Mouse (Mus musculus) forebrain, embryonic 14.5 days (tissue): ENCODE data around the gene Erc1. TPM values are rescaled to one million over a fixed set of nuclear protein-coding genes. Genes with fewer than 3 reads are reported as not detected.
A peak's percentile ranks its signal among the peaks of the same experiment; 100 is the strongest.

Source experiments
- ATAC-seq: fragments of 200-750 bp; cut with Nextera tagmentation; 2 replicates; pipeline ENCODE4 v1.8.0; 2017; ENCODE audit warnings: mild to moderate bottlenecking, moderate library complexity
- DNase-seq: peaks from one replicate; pipeline ENCODE4 v3.0.0-alpha.2; 2015; ENCODE audit warnings: low spot score
- H3K27ac ChIP-seq: fragments of 300-500 bp; sonication (generic); 2 replicates; pipeline ENCODE4 v1.5.1; 2014; ENCODE audit warnings: low read depth, mild to moderate bottlenecking, control low read depth, low read length, moderate library complexity
- H3K27me3 ChIP-seq: fragments of 300-500 bp; sonication (generic); replicated peaks from 2 replicates; pipeline ENCODE4 v1.6.1; 2014; ENCODE audit warnings: low read length, control low read depth, mixed read lengths; ENCODE audit not compliant: control insufficient read depth, insufficient read depth
- H3K36me3 ChIP-seq: fragments of 300-500 bp; sonication (generic); 2 replicates; pipeline ENCODE4 v1.6.1; 2014; ENCODE audit warnings: low read length, control low read depth; ENCODE audit not compliant: control insufficient read depth, insufficient read depth
- H3K4me1 ChIP-seq: fragments of 300-500 bp; sonication (generic); 2 replicates; pipeline ENCODE4 v1.6.1; 2014; ENCODE audit warnings: antibody characterized with exemption, low read length, control low read depth; ENCODE audit not compliant: control insufficient read depth, insufficient read depth
- H3K4me2 ChIP-seq: fragments of 300-500 bp; sonication (generic); 2 replicates; pipeline ENCODE4 v1.6.1; 2014; ENCODE audit warnings: mild to moderate bottlenecking, control low read depth, low read length
- H3K4me3 ChIP-seq: fragments of 300-500 bp; sonication (generic); 2 replicates; pipeline ENCODE4 v1.5.1; 2014; ENCODE audit warnings: low read depth, low read length, control low read depth
- H3K9ac ChIP-seq: fragments of 300-500 bp; sonication (generic); 2 replicates; pipeline ENCODE4 v1.6.1; 2014; ENCODE audit warnings: mild to moderate bottlenecking, low read length, control low read depth, moderate library complexity
- H3K9me3 ChIP-seq: fragments of 300-500 bp; sonication (generic); replicated peaks from 2 replicates; pipeline ENCODE4 v1.6.1; 2016; ENCODE audit warnings: low read length, control low read depth, mixed read lengths; ENCODE audit not compliant: control insufficient read depth
- WGBS: fragments of 180-500 bp; shearing (Covaris S2); extraction: QIAGEN DNeasy Blood & Tissue Kit; methylation state at CpG from one replicate; pipeline ENCODE4 v1.1.7; 2014; 5-methylcytosine and 5-hydroxymethylcytosine counted together
- polyA plus RNA-seq: library from polyadenylated mRNA; unstranded; fragments of >200 nt; fragmentation: Nextera tagmentation; extraction: Ambion mirVana; gene quantifications from 2 replicates; pipeline ENCODE4 v1.2.1, GENCODE M21; 2014

Erc1 gene
- polyA plus RNA-seq, 1 experiment from 2014 or later, result 28.1 TPM

DNA sequence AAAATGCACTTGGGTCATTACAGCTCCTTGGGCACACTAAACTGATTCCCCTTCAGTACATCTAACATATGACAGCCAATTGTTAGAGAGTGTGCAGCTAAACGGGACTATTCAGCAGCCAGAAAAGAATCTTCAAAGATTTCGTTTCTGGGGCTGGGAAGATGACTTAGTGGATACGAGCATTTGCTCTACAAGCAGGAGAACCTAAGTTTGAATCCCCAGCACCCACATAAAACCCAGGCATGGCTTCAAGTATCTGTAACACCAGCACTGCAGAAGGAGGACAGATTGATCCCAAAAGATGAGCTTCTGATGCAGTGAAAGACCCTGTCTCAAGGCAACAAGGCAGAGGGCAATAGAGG, 1.4 kb upstream of the Erc1 start:
- ATAC-seq (no peak), DNase-seq (no peak)
- Histone ChIP-seq H3K4me3 (peak overlapping the region; percentile 87), H3K9ac (peak overlapping the region; percentile 91; the same call in 1 of the 2 replicates), H3K9me3 (no peaks in the 10 kb centered on the region), H3K4me1 (peaks cover 11% of the 10 kb centered on the region), H3K27me3 (no peaks in the 10 kb centered on the region), H3K4me2 (peak overlapping the region; percentile 67), H3K36me3 (no peaks in the 10 kb centered on the region), H3K27ac (no peak overlapping the region)
- 34% methylated on average over 3 of the region's 3 CpGs for WGBS

- peaks cover 11% of the 10 kb centered on the region for H3K4me1 ChIP-seq
- no peaks in the 10 kb centered on the region for H3K9me3 ChIP-seq
- ATAC-seq (peak; percentile 32), DNase-seq (peak; percentile 4)
- peak overlapping the region; percentile 96 for H3K27ac ChIP-seq
- no peaks in the 10 kb centered on the region for H3K27me3 ChIP-seq
- peak overlapping the region; percentile 87 for H3K4me3 ChIP-seq
- H3K36me3 ChIP-seq, result no peaks in the 10 kb centered on the region
- H3K4me2 ChIP-seq, result peak overlapping the region; percentile 67
- H3K9ac ChIP-seq, result peak overlapping the region; percentile 91
- WGBS, result 11% methylated on average over 13 of the region's 13 CpGs
These were observed 855 bp upstream of the Erc1 start for GRCm38 (mm10) chr6:119848696-119849347.

DNA sequence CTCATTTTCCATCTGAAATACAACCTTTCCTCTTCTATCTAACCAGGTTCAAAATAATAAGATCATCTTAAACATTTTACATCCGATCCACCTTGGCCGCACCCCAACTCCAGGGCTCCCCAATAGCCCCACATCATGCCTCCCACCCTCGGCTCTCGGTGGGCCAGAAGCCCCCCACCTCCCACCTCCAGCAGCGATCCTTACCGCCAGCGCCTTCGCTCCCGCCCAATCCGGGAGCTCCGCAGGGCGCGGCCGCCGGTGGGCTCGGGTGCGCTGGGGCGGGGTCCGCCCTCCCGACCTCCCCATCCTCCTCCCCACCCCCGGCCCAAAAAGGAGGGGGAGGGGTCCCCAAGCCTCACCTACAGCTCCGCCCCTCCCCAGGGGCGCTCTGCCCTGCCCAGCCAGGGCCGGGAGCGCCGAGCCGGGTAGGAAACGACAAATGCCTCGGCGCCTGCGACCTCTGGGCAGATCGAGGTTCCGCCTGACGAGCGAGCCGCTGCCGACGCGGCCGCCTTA, 391 bp downstream of the Erc1 start:
- Histone ChIP-seq H3K27ac (peak overlapping the region; percentile 96), H3K27me3 (no peaks in the 10 kb centered on the region), H3K9me3 (no peaks in the 10 kb centered on the region), H3K4me1 (peaks cover 11% of the 10 kb centered on the region), H3K4me2 (peak overlapping the region; percentile 71), H3K4me3 (peak overlapping the region; percentile 87), H3K36me3 (no peaks in the 10 kb centered on the region), H3K9ac (peak overlapping the region; percentile 91)
- peak; percentile 35 for ATAC-seq
- DNase-seq, result no peak
- WGBS, result under 1% methylated on average over 39 of the region's 40 CpGs

- WGBS, result 26% methylated on average over 11 of the region's 11 CpGs
- peak overlapping the region; percentile 87 for H3K4me3 ChIP-seq
- peak overlapping the region; percentile 91 for H3K9ac ChIP-seq
- H3K27ac ChIP-seq, result 0 out of 2 replicates have a peak overlapping the region, but pooled peaks have one; percentile 96
- H3K9me3 ChIP-seq, result no peaks in the 10 kb centered on the region
- no peaks in the 10 kb centered on the region for H3K27me3 ChIP-seq
- DNase-seq (peak; percentile 20), ATAC-seq (no peak)
- H3K4me2 ChIP-seq, result peak overlapping the region; percentile 71
- H3K36me3 ChIP-seq, result no peaks in the 10 kb centered on the region
- peaks cover 11% of the 10 kb centered on the region for H3K4me1 ChIP-seq
These were observed 1.0 kb downstream of the Erc1 start for GRCm38 (mm10) chr6:119846751-119847517.

DNA sequence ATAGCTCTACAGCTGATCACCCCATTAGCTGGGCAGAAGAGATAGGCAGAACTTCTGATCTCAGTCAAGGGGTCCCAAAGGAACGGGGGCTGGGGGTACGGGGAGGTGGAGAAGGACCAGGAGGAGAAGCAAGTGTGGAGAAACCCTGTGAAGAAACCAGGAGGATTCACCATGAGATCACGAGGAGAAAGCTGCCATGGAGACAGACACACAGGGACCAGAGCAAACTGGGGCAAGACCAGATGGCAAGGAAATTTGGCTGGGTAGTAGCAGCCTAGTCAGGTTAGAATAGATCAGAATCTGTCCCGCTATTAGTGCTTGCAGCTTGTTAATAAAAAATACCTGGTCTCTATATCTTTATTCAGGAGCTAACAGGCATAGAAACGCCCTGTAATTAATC, 18.0 kb downstream of the Erc1 start:
- DNase-seq, result no peak

DNA sequence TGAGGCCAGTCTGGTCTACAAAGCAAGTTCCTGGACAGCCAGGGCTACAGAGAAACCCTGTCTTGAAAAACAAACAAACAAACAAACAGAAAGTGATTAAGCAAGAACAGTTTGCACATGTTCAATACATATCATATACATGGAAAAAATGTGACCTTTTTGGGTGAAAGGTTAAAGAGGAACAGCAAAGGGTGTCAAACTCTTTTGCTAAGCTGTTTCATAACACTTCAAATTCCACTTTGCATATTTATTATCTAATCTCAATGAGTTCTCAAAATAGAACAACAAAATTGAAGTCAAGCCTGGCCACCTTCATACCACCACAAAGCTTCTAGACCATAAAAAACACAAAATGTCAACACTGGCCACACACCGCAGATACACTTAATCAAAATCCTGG, 19.8 kb downstream of the Erc1 start:
- H3K27me3 ChIP-seq, result no peaks in the 10 kb centered on the region
- no peak overlapping the region for H3K27ac ChIP-seq
- no peak for DNase-seq
- no peak overlapping the region for H3K9ac ChIP-seq
- H3K4me3 ChIP-seq, result no peak overlapping the region
- H3K36me3 ChIP-seq, result peaks cover 14% of the 10 kb centered on the region; the same call in 1 of the 2 replicates
- H3K9me3 ChIP-seq, result no peaks in the 10 kb centered on the region
- 93% methylated on average over 1 of the region's 1 CpGs for WGBS
- no peak overlapping the region for H3K4me2 ChIP-seq
- H3K4me1 ChIP-seq, result no peaks in the 10 kb centered on the region
- no peak for ATAC-seq

More for the DNA sequence above, 18.0 kb downstream of the Erc1 start:
- no peaks in the 10 kb centered on the region for H3K27me3 ChIP-seq
- 0 out of 2 replicates have a peak, but pooled peaks cover under 1% of the 10 kb centered on the region for H3K36me3 ChIP-seq
- H3K27ac ChIP-seq, result no peak overlapping the region
- no peak for ATAC-seq
- H3K9me3 ChIP-seq, result no peaks in the 10 kb centered on the region
- WGBS, result 84% methylated on average over 5 of the region's 5 CpGs
- H3K9ac ChIP-seq, result no peak overlapping the region
- H3K4me3 ChIP-seq, result no peak overlapping the region
- no peaks in the 10 kb centered on the region for H3K4me1 ChIP-seq
- H3K4me2 ChIP-seq, result no peak overlapping the region

GRCm38 (mm10) chr6:119826701-119827100, 21.3 kb downstream of the Erc1 start:
- Histone ChIP-seq H3K27ac (no peak overlapping the region), H3K36me3 (peaks cover 14% of the 10 kb centered on the region; the same call in 1 of the 2 replicates), H3K4me2 (no peak overlapping the region), H3K4me3 (no peak overlapping the region), H3K9me3 (no peaks in the 10 kb centered on the region), H3K4me1 (peaks cover 8% of the 10 kb centered on the region; the same call in 1 of the 2 replicates), H3K27me3 (no peaks in the 10 kb centered on the region), H3K9ac (no peak overlapping the region)
- ATAC-seq (no peak), DNase-seq (no peak)
- WGBS, result 92% methylated on average over 4 of the region's 4 CpGs

GRCm38 (mm10) chr6:119822216-119822615, 25.8 kb downstream of the Erc1 start:
- no peak overlapping the region for H3K4me2 ChIP-seq
- no peak overlapping the region for H3K9ac ChIP-seq
- H3K36me3 ChIP-seq, result peaks cover 14% of the 10 kb centered on the region; the same call in 1 of the 2 replicates
- H3K27me3 ChIP-seq, result no peaks in the 10 kb centered on the region
- ATAC-seq (peak; percentile 75), DNase-seq (peak; percentile 70)
- peaks cover 8% of the 10 kb centered on the region; the same call in 1 of the 2 replicates for H3K4me1 ChIP-seq
- no peak overlapping the region for H3K4me3 ChIP-seq
- H3K9me3 ChIP-seq, result no peaks in the 10 kb centered on the region
- no peak overlapping the region for H3K27ac ChIP-seq
- 18% methylated on average over 1 of the region's 1 CpGs for WGBS
